Mouse (Mus musculus) midbrain, embryonic 13.5 days (tissue): Measurements from ENCODE around the gene Exoc4. TPM values are rescaled to one million over a fixed set of nuclear protein-coding genes. Genes with fewer than 3 reads are reported as not detected.

Experiments used
- ATAC-seq: fragments of 200-750 bp; cut with Nextera tagmentation; 2 replicates; pipeline ENCODE4 v1.8.0; 2017; ENCODE audit warnings: mild to moderate bottlenecking, moderate TSS enrichment, moderate library complexity
- H3K27ac ChIP-seq: fragments of 300-500 bp; sonication (generic); 2 replicates; pipeline ENCODE4 v1.5.1; 2015; ENCODE audit warnings: inconsistent platforms, mild to moderate bottlenecking, moderate library complexity
- H3K27me3 ChIP-seq: fragments of 300-500 bp; sonication (generic); 2 replicates; pipeline ENCODE4 v1.6.1; 2015; ENCODE audit warnings: mild to moderate bottlenecking, inconsistent platforms
- H3K36me3 ChIP-seq: fragments of 300-500 bp; sonication (generic); 2 replicates; pipeline ENCODE4 v1.6.1; 2015; ENCODE audit warnings: mild to moderate bottlenecking, inconsistent platforms
- H3K4me1 ChIP-seq: fragments of 300-500 bp; sonication (generic); replicated peaks from 2 replicates; pipeline ENCODE4 v1.6.1; 2015; ENCODE audit warnings: inconsistent platforms
- H3K4me2 ChIP-seq: fragments of 300-500 bp; sonication (generic); replicated peaks from 2 replicates; pipeline ENCODE4 v1.6.1; 2015; ENCODE audit warnings: moderate library complexity, mild to moderate bottlenecking, inconsistent platforms
- H3K4me3 ChIP-seq: fragments of 300-500 bp; sonication (generic); replicated peaks from 2 replicates; pipeline ENCODE4 v1.5.1; 2015; ENCODE audit warnings: mild to moderate bottlenecking, inconsistent platforms
- H3K9ac ChIP-seq: fragments of 300-500 bp; sonication (generic); replicated peaks from 2 replicates; pipeline ENCODE4 v1.6.1; 2015; ENCODE audit warnings: mild to moderate bottlenecking, inconsistent platforms
- H3K9me3 ChIP-seq: fragments of 300-500 bp; sonication (generic); 2 replicates; pipeline ENCODE4 v1.6.1; 2016; ENCODE audit warnings: mild to moderate bottlenecking, inconsistent platforms
- WGBS: fragments of 180-500 bp; shearing (Covaris S2); methylation state at CpG from one replicate; pipeline ENCODE4 v1.1.7; 2015; 5-methylcytosine and 5-hydroxymethylcytosine counted together
- polyA plus RNA-seq: library from polyadenylated mRNA; unstranded; fragments of >200 nt; fragmentation: Nextera tagmentation; extraction: Ambion mirVana; gene quantifications from 2 replicates; pipeline ENCODE4 v1.2.1, GENCODE M21; 2015

Exoc4 gene
- polyA plus RNA-seq, 1 experiment from 2014 or later, result 50.7 TPM

DNA sequence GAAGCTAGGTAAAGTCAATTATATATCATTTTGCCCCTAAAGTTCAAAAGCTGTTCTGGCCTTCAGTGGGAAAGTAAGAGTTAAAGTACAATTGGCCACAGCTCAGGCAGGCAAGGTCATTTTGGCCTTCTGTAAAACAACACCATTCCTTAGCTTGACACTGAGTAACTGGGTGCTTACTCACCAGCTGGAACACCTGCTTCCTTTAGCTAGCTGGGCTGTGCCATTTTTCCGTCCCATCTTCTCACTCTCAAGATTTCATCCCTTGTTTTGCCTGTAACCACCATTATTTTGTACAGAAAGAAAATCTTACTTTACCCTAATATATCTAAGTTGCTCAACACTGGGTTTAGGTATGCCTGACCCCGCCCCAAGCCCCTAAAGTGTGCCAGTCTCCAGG lies 543.7 kb downstream of the Exoc4 start:
- 79% methylated on average over 2 of the region's 2 CpGs for WGBS
- Histone ChIP-seq H3K27ac (no peak overlapping the region), H3K9me3 (no peaks in the 10 kb centered on the region), H3K27me3 (no peaks in the 10 kb centered on the region), H3K36me3 (no peaks in the 10 kb centered on the region), H3K4me3 (no peak overlapping the region), H3K4me2 (no peak overlapping the region), H3K9ac (no peak overlapping the region), H3K4me1 (no peaks in the 10 kb centered on the region)
- no peak for ATAC-seq

DNA sequence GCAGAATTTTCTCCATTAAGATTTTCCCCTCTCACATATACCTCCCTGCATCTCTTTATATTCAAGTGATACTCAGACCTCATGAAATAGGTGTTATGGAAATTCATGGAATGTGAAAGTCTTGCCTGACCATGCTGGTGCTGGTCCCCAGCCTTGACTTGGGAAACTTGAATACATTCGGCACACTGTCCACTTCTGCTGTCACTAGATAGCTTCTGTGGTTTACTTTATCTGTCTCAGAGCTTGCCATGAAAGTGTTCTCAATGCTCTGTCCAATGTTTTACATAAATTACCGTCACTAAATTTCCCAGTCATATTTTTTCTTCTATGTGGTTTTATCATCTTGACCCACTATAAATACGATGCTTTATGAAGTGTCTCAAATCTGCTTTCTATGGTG lies 552.4 kb downstream of the Exoc4 start:
- Histone ChIP-seq H3K27ac (no peak overlapping the region), H3K4me1 (peaks cover 12% of the 10 kb centered on the region; the same call in 1 of the 2 replicates), H3K4me2 (no peak overlapping the region), H3K27me3 (no peaks in the 10 kb centered on the region), H3K36me3 (no peaks in the 10 kb centered on the region), H3K9me3 (no peaks in the 10 kb centered on the region), H3K4me3 (no peak overlapping the region), H3K9ac (no peak overlapping the region)
- 91% methylated on average over 3 of the region's 3 CpGs for WGBS
- ATAC-seq, result no peak

DNA sequence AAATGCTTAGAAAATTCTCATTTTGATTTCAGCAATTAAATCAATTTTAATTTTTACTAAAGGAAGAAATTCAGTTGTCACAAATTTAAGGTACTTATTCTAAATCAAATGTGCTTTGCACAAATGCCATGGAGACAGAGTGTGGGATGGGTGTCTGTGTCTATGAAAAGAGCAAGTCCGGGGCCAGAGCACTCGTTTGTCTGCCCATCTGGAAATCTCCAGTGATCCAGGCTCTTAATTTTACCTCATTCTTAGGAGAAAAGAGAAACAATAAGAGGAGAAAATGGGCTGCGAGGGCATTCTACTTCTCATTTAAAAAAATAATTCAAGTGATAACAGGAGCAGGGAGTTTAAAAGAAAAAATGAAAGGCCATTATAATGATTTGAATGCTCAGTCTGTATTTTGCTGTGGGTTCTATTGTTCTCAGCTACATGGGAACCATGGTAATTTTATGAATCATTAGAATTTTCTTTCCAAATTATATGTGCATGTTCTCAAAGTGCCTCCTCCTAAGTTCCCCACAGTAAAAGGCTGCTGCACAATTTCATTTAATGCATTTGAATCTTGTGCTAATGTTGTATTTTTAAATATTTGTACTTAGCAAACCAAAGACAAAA lies 554.7 kb downstream of the Exoc4 start:
- Histone ChIP-seq H3K4me2 (no peak overlapping the region), H3K4me3 (no peak overlapping the region), H3K9ac (no peak overlapping the region), H3K27me3 (no peaks in the 10 kb centered on the region), H3K27ac (no peak overlapping the region), H3K9me3 (no peaks in the 10 kb centered on the region), H3K4me1 (peaks cover 12% of the 10 kb centered on the region; the same call in 1 of the 2 replicates), H3K36me3 (no peaks in the 10 kb centered on the region)
- no peak for ATAC-seq
- WGBS, result 23% methylated on average over 3 of the region's 3 CpGs

DNA sequence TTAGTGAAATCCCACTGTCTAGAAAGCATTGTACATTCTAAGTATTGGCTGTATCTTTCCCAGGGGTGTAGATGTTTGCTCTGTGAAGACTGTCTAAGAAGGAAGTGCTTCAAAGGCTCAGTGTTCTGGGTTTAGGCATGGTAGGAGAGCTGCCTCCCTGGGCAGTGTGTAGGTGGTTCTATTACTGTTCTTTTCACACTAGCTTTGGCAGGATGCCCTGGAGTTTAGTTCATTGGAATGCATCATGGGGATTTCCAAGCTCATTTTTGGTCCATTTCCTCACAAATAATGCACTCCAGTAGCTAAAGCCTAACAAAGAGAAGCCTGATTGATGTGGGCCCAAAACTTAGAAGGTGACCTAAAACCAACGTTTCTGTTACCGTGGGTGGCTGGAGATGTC lies 555.9 kb downstream of the Exoc4 start:
- H3K4me3 ChIP-seq, result no peak overlapping the region
- WGBS, result 70% methylated on average over 2 of the region's 2 CpGs
- H3K27me3 ChIP-seq, result no peaks in the 10 kb centered on the region
- no peak overlapping the region for H3K4me2 ChIP-seq
- no peak overlapping the region for H3K27ac ChIP-seq
- no peaks in the 10 kb centered on the region for H3K9me3 ChIP-seq
- no peak for ATAC-seq
- H3K36me3 ChIP-seq, result no peaks in the 10 kb centered on the region
- no peak overlapping the region for H3K9ac ChIP-seq
- peaks cover 12% of the 10 kb centered on the region; the same call in 1 of the 2 replicates for H3K4me1 ChIP-seq

DNA sequence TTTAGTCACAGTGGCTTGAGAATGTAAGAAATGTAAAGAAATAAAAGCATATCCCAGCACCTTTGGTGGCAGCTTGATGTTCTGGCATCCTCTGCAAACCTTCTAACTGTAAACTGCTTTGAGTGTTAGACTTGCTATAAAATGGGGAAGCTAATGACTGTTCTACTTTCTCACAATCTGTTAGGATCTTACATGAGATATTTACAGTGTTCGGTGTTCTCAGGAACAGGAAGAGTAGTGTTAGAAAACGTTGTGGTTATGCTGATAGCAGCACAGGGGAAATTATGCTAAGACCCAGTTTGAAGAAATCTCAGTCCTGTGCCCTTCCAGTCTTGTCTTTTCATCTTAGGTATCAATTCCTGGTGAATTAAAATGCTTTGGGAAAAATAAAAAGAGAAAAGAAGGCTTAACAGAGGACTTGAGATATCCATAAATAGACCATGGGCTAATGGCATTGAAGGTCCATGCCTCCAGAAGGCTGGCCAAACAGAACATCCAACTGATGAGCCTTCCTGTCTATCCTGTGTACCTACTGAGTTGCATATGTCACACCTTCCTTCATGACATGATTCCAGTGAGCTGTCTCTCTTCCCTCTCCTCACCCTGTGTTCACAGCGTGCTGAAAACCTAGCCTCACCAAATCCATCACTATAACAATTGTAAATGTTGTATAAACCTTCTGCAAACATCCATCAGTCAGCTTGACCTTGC lies 557.3 kb downstream of the Exoc4 start:
- WGBS, result 87% methylated on average over 3 of the region's 3 CpGs
- no peak for ATAC-seq
- H3K9me3 ChIP-seq, result no peaks in the 10 kb centered on the region

DNA sequence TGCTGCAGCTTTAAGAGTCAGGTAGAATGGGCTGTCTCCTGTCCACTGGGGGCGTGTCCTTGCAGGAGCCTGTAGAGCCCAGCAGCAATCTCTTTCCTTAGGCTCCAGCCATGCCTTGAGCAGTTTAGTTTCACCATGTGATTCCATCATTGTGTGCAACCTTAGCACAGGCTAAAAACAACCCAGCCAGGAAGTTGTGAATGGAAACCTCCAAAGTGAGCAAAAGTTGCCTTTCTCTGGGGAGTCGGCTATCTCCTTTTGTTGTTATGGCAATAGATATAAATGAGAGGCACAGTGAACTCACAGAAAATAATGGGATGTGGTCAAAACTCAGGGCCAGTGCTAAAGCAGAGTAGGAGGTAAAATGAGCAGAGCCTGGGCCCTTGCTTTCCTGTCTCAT lies 565.5 kb downstream of the Exoc4 start:
- no peak overlapping the region for H3K4me2 ChIP-seq
- H3K9ac ChIP-seq, result no peak overlapping the region
- no peaks in the 10 kb centered on the region for H3K9me3 ChIP-seq
- no peaks in the 10 kb centered on the region for H3K27me3 ChIP-seq
- no peaks in the 10 kb centered on the region for H3K36me3 ChIP-seq
- ATAC-seq, result no peak
- no peak overlapping the region for H3K4me3 ChIP-seq
- H3K4me1 ChIP-seq, result peaks cover 10% of the 10 kb centered on the region
- no peak overlapping the region for H3K27ac ChIP-seq
- 72% methylated on average over 2 of the region's 2 CpGs for WGBS

More for the DNA sequence above, 557.3 kb downstream of the Exoc4 start:
- Histone ChIP-seq H3K4me1 (peaks cover 12% of the 10 kb centered on the region; the same call in 1 of the 2 replicates), H3K27ac (no peak overlapping the region), H3K27me3 (no peaks in the 10 kb centered on the region), H3K9ac (no peak overlapping the region), H3K4me2 (no peak overlapping the region), H3K36me3 (no peaks in the 10 kb centered on the region), H3K4me3 (no peak overlapping the region)

DNA sequence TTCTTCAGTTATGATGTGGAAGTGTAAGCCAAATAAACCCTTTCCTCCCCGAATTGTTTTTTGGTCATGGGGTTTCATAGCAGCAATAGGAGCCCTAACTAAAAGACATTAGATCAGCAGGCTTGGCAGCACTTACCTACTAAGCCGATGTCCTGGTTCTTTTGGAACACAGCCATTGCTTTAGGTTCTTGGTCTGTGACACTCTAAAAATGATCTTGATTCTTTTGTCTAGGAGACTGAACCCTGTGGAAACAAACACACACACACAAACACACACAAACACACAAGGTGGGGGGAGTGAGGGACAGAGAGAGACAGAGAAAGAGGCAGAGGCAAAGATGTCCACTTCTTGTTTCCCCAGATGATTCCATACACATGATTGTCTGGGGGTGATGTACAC lies 574.3 kb downstream of the Exoc4 start:
- H3K4me2 ChIP-seq, result no peak overlapping the region
- no peak overlapping the region for H3K27ac ChIP-seq
- ATAC-seq, result no peak
- WGBS, result 89% methylated on average over 2 of the region's 2 CpGs
- H3K4me1 ChIP-seq, result peaks cover 5% of the 10 kb centered on the region; the same call in 1 of the 2 replicates
- no peak overlapping the region for H3K4me3 ChIP-seq
- no peaks in the 10 kb centered on the region for H3K9me3 ChIP-seq
- no peak overlapping the region for H3K9ac ChIP-seq
- no peaks in the 10 kb centered on the region for H3K27me3 ChIP-seq
- no peaks in the 10 kb centered on the region for H3K36me3 ChIP-seq

DNA sequence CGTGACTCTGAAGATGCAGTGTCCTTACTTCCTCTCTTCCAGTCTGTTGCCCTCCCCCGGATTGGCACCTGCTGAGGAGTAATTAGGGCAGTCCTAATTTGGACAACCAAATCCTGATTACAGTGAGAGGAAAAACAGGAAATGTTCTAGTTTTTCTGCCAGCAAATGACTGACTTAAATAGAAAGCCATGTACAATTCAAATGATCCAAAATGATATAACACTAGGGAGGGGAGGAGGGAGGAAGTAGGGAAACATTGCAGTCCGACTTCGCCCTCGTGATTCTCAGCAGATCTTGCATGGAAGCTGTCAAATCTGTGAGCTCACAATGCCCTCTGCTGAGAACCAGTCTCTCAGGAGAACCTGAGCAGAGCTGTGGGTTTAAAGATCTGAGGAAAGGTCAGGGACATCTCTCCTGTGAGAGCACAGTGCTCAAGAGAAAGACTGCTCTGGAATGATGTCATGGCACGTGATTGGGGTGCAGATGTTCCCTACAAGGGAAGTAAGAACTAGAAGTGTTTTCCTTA lies 575.0 kb downstream of the Exoc4 start:
- Histone ChIP-seq H3K4me3 (no peak overlapping the region), H3K27ac (no peak overlapping the region)
- 75% methylated on average over 6 of the region's 6 CpGs for WGBS

DNA sequence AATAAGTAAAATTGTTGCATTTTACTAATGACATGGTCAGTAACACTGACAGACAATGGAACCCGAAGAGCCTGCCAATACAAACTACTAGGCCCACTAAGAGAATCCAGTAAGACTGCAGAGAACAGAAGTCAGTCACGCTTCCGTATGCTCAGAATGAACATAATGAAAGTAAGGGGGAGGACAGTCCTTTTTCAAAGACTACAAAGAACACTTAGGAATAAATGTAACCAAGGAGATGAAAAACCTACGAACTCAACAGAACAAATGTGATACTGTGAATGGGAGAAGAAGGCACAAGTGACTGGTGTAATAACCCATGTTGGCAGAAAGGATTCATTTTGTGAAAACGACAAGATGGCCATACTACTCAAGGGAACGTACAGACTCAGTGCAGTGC lies 579.6 kb downstream of the Exoc4 start:
- Histone ChIP-seq H3K4me2 (no peak overlapping the region), H3K27ac (no peak overlapping the region), H3K27me3 (no peaks in the 10 kb centered on the region), H3K9ac (no peak overlapping the region), H3K36me3 (no peaks in the 10 kb centered on the region), H3K9me3 (no peaks in the 10 kb centered on the region), H3K4me1 (peaks cover 20% of the 10 kb centered on the region; the same call in 1 of the 2 replicates), H3K4me3 (no peak overlapping the region)
- ATAC-seq, result peak; percentile 43; the same call in 1 of the 2 replicates
- WGBS, result 29% methylated on average over 6 of the region's 6 CpGs

More for the DNA sequence above, 575.0 kb downstream of the Exoc4 start:
- peaks cover 12% of the 10 kb centered on the region; the same call in 1 of the 2 replicates for H3K4me1 ChIP-seq
- no peak overlapping the region for H3K4me2 ChIP-seq
- ATAC-seq, result no peak
- no peaks in the 10 kb centered on the region for H3K27me3 ChIP-seq
- no peak overlapping the region for H3K9ac ChIP-seq
- H3K9me3 ChIP-seq, result no peaks in the 10 kb centered on the region
- H3K36me3 ChIP-seq, result no peaks in the 10 kb centered on the region

DNA sequence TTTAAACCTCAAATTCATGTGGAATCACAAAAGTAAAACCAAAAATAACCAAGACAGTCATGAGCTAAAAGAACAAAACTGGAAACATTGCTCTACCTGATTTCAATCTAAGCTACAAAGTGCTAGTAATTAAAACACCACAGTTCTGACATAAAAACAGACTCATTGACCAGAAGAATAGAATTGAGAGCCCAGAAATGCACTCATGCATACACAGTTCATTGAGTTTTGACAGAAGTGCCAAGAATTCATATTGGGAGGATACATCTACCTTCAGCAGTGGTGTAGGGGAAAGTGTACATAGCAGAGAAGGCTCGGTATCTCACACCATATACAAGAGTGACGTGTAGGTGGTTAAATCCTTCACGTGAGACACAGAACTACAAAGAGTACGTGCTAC lies 580.4 kb downstream of the Exoc4 start:
- no peak overlapping the region for H3K27ac ChIP-seq
- H3K9me3 ChIP-seq, result no peaks in the 10 kb centered on the region
- H3K36me3 ChIP-seq, result no peaks in the 10 kb centered on the region
- no peak overlapping the region for H3K4me3 ChIP-seq
- no peak for ATAC-seq
- H3K27me3 ChIP-seq, result no peaks in the 10 kb centered on the region
- peaks cover 18% of the 10 kb centered on the region; the same call in 1 of the 2 replicates for H3K4me1 ChIP-seq
- WGBS, result 95% methylated on average over 4 of the region's 4 CpGs
- H3K9ac ChIP-seq, result no peak overlapping the region
- no peak overlapping the region for H3K4me2 ChIP-seq

DNA sequence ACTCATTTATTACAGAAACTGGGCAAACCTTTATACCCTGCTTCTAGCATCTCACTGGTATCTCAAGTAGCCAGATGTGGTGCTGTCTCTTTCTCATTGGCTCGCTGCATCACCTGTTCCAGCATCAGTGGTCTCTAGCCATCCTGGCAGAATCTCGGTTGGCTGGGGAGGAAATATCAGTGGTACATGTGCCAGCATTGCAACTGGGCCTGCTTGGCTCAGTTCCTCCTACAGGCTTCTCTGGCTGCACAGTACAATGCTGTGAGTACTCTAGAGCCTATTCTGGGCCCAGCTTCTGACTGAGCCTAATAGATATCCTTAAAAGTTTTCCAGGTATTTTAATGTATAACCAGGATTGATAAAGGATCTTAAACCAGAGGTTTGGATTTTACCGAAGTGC lies 582.4 kb downstream of the Exoc4 start:
- WGBS, result 94% methylated on average over 3 of the region's 3 CpGs
- ATAC-seq, result no peak

DNA sequence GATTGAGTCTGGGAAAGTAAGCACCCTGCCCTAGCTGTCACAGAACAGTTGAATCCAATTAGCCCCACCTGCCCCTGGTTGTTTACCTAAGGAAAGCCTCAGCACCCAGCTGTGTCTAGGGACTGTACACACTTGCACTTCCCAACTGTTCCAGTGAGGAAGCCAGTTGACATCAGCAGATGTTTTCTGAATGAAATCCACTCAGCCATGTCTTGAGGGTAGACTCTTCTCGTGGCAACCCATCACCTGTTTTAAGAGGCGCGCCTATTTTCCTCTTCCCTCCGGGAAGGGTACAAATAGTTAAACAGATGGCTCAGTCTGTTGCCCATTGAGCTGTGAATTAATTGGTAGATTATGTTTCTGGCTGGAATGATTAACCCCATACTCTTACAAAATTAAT lies 584.1 kb downstream of the Exoc4 start:
- no peak overlapping the region for H3K4me2 ChIP-seq
- no peak overlapping the region for H3K4me3 ChIP-seq
- H3K9ac ChIP-seq, result no peak overlapping the region
- H3K27ac ChIP-seq, result no peak overlapping the region
- 46% methylated on average over 4 of the region's 4 CpGs for WGBS
- no peaks in the 10 kb centered on the region for H3K9me3 ChIP-seq
- no peaks in the 10 kb centered on the region for H3K36me3 ChIP-seq
- ATAC-seq, result no peak
- H3K27me3 ChIP-seq, result no peaks in the 10 kb centered on the region
- H3K4me1 ChIP-seq, result peaks cover 17% of the 10 kb centered on the region; the same call in 1 of the 2 replicates

More for the DNA sequence above, 582.4 kb downstream of the Exoc4 start:
- H3K27me3 ChIP-seq, result no peaks in the 10 kb centered on the region
- peaks cover 18% of the 10 kb centered on the region; the same call in 1 of the 2 replicates for H3K4me1 ChIP-seq
- no peaks in the 10 kb centered on the region for H3K9me3 ChIP-seq
- no peak overlapping the region for H3K9ac ChIP-seq
- H3K4me2 ChIP-seq, result no peak overlapping the region
- no peak overlapping the region for H3K27ac ChIP-seq
- no peak overlapping the region for H3K4me3 ChIP-seq
- H3K36me3 ChIP-seq, result no peaks in the 10 kb centered on the region
